18 mouse cellular contexts compared by ENCODE assay signal in genomic region chr1:30583860-30584259, GRCm38 (mm10).
"Had no signal": no experiment of that assay in that cellular context is flagged by ENCODE, and none has a peak within 500 bp of the region (broad histone marks: within the 10 kb centered on the region; RNA-seq: fewer than 3 reads in every experiment).

No protein-coding gene starts in this region.

- H3K4me3 ChIP-seq: intestine, embryonic 15.5 days; kidney, embryonic 15.5 days; layer of hippocampus, adult 2 months; liver, embryonic 12.5 days; liver, embryonic 15.5 days; lung, embryonic 15.5 days; megakaryocyte, embryonic 14.5 days; midbrain, embryonic 10.5 days; midbrain, embryonic 13.5 days; neural tube, embryonic 12.5 days had no signal

- H3K4me2 ChIP-seq: intestine, embryonic 15.5 days; kidney, embryonic 15.5 days; liver, embryonic 12.5 days; liver, embryonic 15.5 days; lung, embryonic 15.5 days; midbrain, embryonic 13.5 days; neural tube, embryonic 12.5 days had no signal

- H3K27me3 ChIP-seq: intestine, embryonic 15.5 days; kidney, embryonic 15.5 days; liver, embryonic 12.5 days; liver, embryonic 15.5 days; lung, embryonic 15.5 days; megakaryocyte, embryonic 14.5 days; midbrain, embryonic 13.5 days; neural tube, embryonic 12.5 days had no signal

- H3K9ac ChIP-seq: intestine, embryonic 15.5 days; kidney, embryonic 15.5 days; liver, embryonic 12.5 days; liver, embryonic 15.5 days; lung, embryonic 15.5 days; midbrain, embryonic 13.5 days; neural tube, embryonic 12.5 days had no signal

- H3K27ac ChIP-seq: intestine, embryonic 15.5 days; kidney, embryonic 15.5 days; layer of hippocampus, adult 2 months; liver, embryonic 12.5 days; liver, embryonic 15.5 days; lung, embryonic 15.5 days; macrophage; midbrain, embryonic 10.5 days; midbrain, embryonic 13.5 days; neural tube, embryonic 12.5 days had no signal

- H3K9me3 ChIP-seq: intestine, embryonic 15.5 days; kidney, embryonic 15.5 days; liver, embryonic 12.5 days; liver, embryonic 15.5 days; lung, embryonic 15.5 days; midbrain, embryonic 10.5 days; midbrain, embryonic 13.5 days; neural tube, embryonic 12.5 days had no signal

- H3K36me3 ChIP-seq: intestine, embryonic 15.5 days; kidney, embryonic 15.5 days; liver, embryonic 12.5 days; liver, embryonic 15.5 days; lung, embryonic 15.5 days; midbrain, embryonic 10.5 days; midbrain, embryonic 13.5 days; neural tube, embryonic 12.5 days had no signal

- H3K4me1 ChIP-seq: intestine, embryonic 15.5 days; kidney, embryonic 15.5 days; liver, embryonic 12.5 days; liver, embryonic 15.5 days; lung, embryonic 15.5 days; megakaryocyte, embryonic 14.5 days; midbrain, embryonic 10.5 days; midbrain, embryonic 13.5 days; neural tube, embryonic 12.5 days had no signal

- ATAC-seq: intestine, embryonic 15.5 days; liver, embryonic 12.5 days; midbrain, embryonic 13.5 days had no signal

- DNase-seq: kidney, adult 11 months; kidney, adult 8-10 months; kidney, postnatal 14 days; layer of hippocampus, adult 9-11 months; lung, postnatal 10 days; thymus, adult 18-20 months; thymus, postnatal 36 days had no signal
